Mouse (Mus musculus): Measurements from ENCODE around the gene Dlec1.

DNA sequence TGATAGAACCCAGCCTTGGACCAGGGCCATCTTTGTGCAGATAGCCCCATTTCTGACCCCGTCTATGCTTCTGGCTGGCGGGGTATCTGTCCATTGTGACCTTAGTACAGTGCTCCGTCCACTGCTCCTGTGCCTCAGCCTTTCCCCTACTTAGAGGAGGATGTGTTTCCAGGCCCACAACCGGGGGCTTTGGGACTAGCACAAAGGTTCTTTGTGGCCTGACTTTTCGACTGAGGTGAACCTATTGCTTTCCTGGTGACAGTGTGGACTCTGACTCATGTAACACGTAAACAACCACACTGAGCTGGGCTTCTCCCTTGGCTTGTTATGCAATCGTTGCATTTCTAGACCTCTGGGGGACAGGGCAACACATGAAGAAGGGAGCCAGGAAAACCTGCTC, 62.5 kb downstream of the Dlec1 start:
- no peak for TF ChIP-seq CTCF (IDR thresholded peaks at IDR 0.05; ENCODE audit: low read depth, low read length)
- no peak for TF ChIP-seq TAL1 (conservative IDR thresholded peaks at IDR 0.05; ENCODE audit: low read depth, low read length)
- no peak for TF ChIP-seq GATA1 (IDR thresholded peaks at IDR 0.05; ENCODE audit: borderline replicate concordance, low read length)
- no peak for TF ChIP-seq POLR2AphosphoS5 (IDR thresholded peaks at IDR 0.05; ENCODE audit: insufficient replicate concordance, low read depth, low read length)

Measured in G1E (cell line).